Mouse (Mus musculus): ENCODE results near the gene Pld5. TPM values are rescaled to one million over a fixed set of nuclear protein-coding genes. Genes with fewer than 3 reads are reported as not detected.

The Pld5 gene
- polyA plus RNA-seq, 1 experiment from 2014 or later: 0.27 TPM

GRCm38 (mm10) chr1:175938731-175939130, 336.4 kb downstream of the Pld5 start:
- Histone ChIP-seq H3K27ac (ENCODE audit: low read depth, low read length) (no peak overlapping the region), H3K36me3 (ENCODE audit: control insufficient read depth, insufficient read depth) (no peaks in the 10 kb centered on the region), H3K4me3 (ENCODE audit: low read depth, low read length) (no peak overlapping the region), H3K27me3 (replicated peaks; ENCODE audit: control insufficient read depth, insufficient read depth, low read length) (no peaks in the 10 kb centered on the region), H3K9me3 (ENCODE audit: control insufficient read depth) (no peaks in the 10 kb centered on the region), H3K4me1 (replicated peaks; ENCODE audit: control insufficient read depth, insufficient read depth, low read length) (no peaks in the 10 kb centered on the region), H3K4me2 (replicated peaks; ENCODE audit: low read depth) (no peak overlapping the region), H3K9ac (ENCODE audit: low read depth, low read length) (no peak overlapping the region)
- no peak for TF ChIP-seq CTCF (IDR thresholded peaks at IDR 0.05; ENCODE audit: low read depth)
- no peak for ATAC-seq
- WGBS: 82% methylated on average over 3 of the region's 3 CpGs

- WGBS: 15% methylated on average over 11 of the region's 11 CpGs
- Histone ChIP-seq H3K9me3 (ENCODE audit: control insufficient read depth) (no peaks in the 10 kb centered on the region), H3K4me3 (ENCODE audit: low read depth, low read length) (no peak overlapping the region), H3K9ac (ENCODE audit: low read depth, low read length) (no peak overlapping the region), H3K4me1 (replicated peaks; ENCODE audit: control insufficient read depth, insufficient read depth, low read length) (no peaks in the 10 kb centered on the region), H3K27me3 (replicated peaks; ENCODE audit: control insufficient read depth, insufficient read depth, low read length) (no peaks in the 10 kb centered on the region), H3K27ac (ENCODE audit: low read depth, low read length) (no peak overlapping the region), H3K4me2 (replicated peaks; ENCODE audit: low read depth) (peak overlapping the region; percentile 43), H3K36me3 (ENCODE audit: control insufficient read depth, insufficient read depth) (no peaks in the 10 kb centered on the region)
- peak; percentile 65 for ATAC-seq
- TF ChIP-seq CTCF (IDR thresholded peaks at IDR 0.05; ENCODE audit: low read depth): peak; percentile 90
Measured at GRCm38 (mm10) chr1:175936282-175936737, 338.8 kb downstream of the Pld5 start.

- no peak for TF ChIP-seq CTCF (IDR thresholded peaks at IDR 0.05; ENCODE audit: low read depth)
- Histone ChIP-seq H3K9ac (ENCODE audit: low read depth, low read length) (no peak overlapping the region), H3K27me3 (replicated peaks; ENCODE audit: control insufficient read depth, insufficient read depth, low read length) (no peaks in the 10 kb centered on the region), H3K9me3 (ENCODE audit: control insufficient read depth) (no peaks in the 10 kb centered on the region), H3K4me2 (replicated peaks; ENCODE audit: low read depth) (no peak overlapping the region), H3K4me1 (replicated peaks; ENCODE audit: control insufficient read depth, insufficient read depth, low read length) (no peaks in the 10 kb centered on the region), H3K27ac (ENCODE audit: low read depth, low read length) (no peak overlapping the region), H3K4me3 (ENCODE audit: low read depth, low read length) (no peak overlapping the region), H3K36me3 (ENCODE audit: control insufficient read depth, insufficient read depth) (no peaks in the 10 kb centered on the region)
- no peak for ATAC-seq
- WGBS: 86% methylated on average over 5 of the region's 5 CpGs
Measured at GRCm38 (mm10) chr1:175931391-175931790, 343.7 kb downstream of the Pld5 start.

GRCm38 (mm10) chr1:175923848-175924787, 351.0 kb downstream of the Pld5 start:
- no peaks in the 10 kb centered on the region for H3K9me3 ChIP-seq (ENCODE audit: control insufficient read depth)
- no peak overlapping the region for H3K4me2 ChIP-seq (replicated peaks; ENCODE audit: low read depth)
- peak; percentile 87 for TF ChIP-seq CTCF (IDR thresholded peaks at IDR 0.05; ENCODE audit: low read depth)
- no peak overlapping the region for H3K4me3 ChIP-seq (ENCODE audit: low read depth, low read length)
- no peak overlapping the region for H3K27ac ChIP-seq (ENCODE audit: low read depth, low read length)
- no peaks in the 10 kb centered on the region for H3K27me3 ChIP-seq (replicated peaks; ENCODE audit: control insufficient read depth, insufficient read depth, low read length)
- H3K9ac ChIP-seq (ENCODE audit: low read depth, low read length): no peak overlapping the region
- H3K36me3 ChIP-seq (ENCODE audit: control insufficient read depth, insufficient read depth): no peaks in the 10 kb centered on the region
- WGBS: 43% methylated on average over 7 of the region's 7 CpGs
- no peaks in the 10 kb centered on the region for H3K4me1 ChIP-seq (replicated peaks; ENCODE audit: control insufficient read depth, insufficient read depth, low read length)
- ATAC-seq: no peak

GRCm38 (mm10) chr1:175921091-175921490, 354.0 kb downstream of the Pld5 start:
- no peaks in the 10 kb centered on the region for H3K27me3 ChIP-seq (replicated peaks; ENCODE audit: control insufficient read depth, insufficient read depth, low read length)
- 89% methylated on average over 8 of the region's 8 CpGs for WGBS
- H3K4me2 ChIP-seq (replicated peaks; ENCODE audit: low read depth): no peak overlapping the region
- TF ChIP-seq CTCF (IDR thresholded peaks at IDR 0.05; ENCODE audit: low read depth): no peak
- H3K27ac ChIP-seq (ENCODE audit: low read depth, low read length): no peak overlapping the region
- no peaks in the 10 kb centered on the region for H3K9me3 ChIP-seq (ENCODE audit: control insufficient read depth)
- H3K4me3 ChIP-seq (ENCODE audit: low read depth, low read length): no peak overlapping the region
- no peak overlapping the region for H3K9ac ChIP-seq (ENCODE audit: low read depth, low read length)
- H3K36me3 ChIP-seq (ENCODE audit: control insufficient read depth, insufficient read depth): no peaks in the 10 kb centered on the region
- H3K4me1 ChIP-seq (replicated peaks; ENCODE audit: control insufficient read depth, insufficient read depth, low read length): no peaks in the 10 kb centered on the region
- no peak for ATAC-seq

- H3K9ac ChIP-seq (ENCODE audit: low read depth, low read length): no peak within 1 kb of the TSS
- no peaks in the 10 kb centered on the region for H3K36me3 ChIP-seq (ENCODE audit: control insufficient read depth, insufficient read depth)
- H3K9me3 ChIP-seq (ENCODE audit: control insufficient read depth): no peaks in the 10 kb centered on the region
- ATAC-seq: no peak
- H3K27ac ChIP-seq (ENCODE audit: low read depth, low read length): no peak within 1 kb of the TSS
- 80% methylated on average over 9 of the region's 9 CpGs for WGBS
- H3K4me3 ChIP-seq (ENCODE audit: low read depth, low read length): no peak within 1 kb of the TSS
- no peaks in the 10 kb centered on the region for H3K27me3 ChIP-seq (replicated peaks; ENCODE audit: control insufficient read depth, insufficient read depth, low read length)
- TF ChIP-seq CTCF (IDR thresholded peaks at IDR 0.05; ENCODE audit: low read depth): no peak
- H3K4me2 ChIP-seq (replicated peaks; ENCODE audit: low read depth): no peak within 1 kb of the TSS
- H3K4me1 ChIP-seq (replicated peaks; ENCODE audit: control insufficient read depth, insufficient read depth, low read length): no peaks in the 10 kb centered on the region
Measured at GRCm38 (mm10) chr1:175920029-175920428, 355.1 kb downstream of the Pld5 start, which contains the start of gene Gm38100. Gene Gm38100, plus strand, starts transcription at chr1:175920329.

All from intestine, postnatal 0 days (tissue).